Mouse (Mus musculus): ENCODE results near the gene Stra6. TPM values are rescaled to one million over a fixed set of nuclear protein-coding genes. Genes with fewer than 3 reads are reported as not detected.
A peak's percentile ranks its signal among the peaks of the same experiment; 100 is the strongest.

Stra6 gene
- total and polyA plus RNA-seq, 2 experiments from 2014 or later = 8.8 to 20.8 TPM

- 58% methylated on average over 2 of the region's 2 CpGs for WGBS
- ATAC-seq (ENCODE audit: low FRiP score) (no peak), DNase-seq (ENCODE audit: low spot score) (no peak)
- Histone ChIP-seq H3K4me3 (ENCODE audit: low read depth, low read length) (no peak overlapping the region), H3K4me2 (ENCODE audit: low read depth, low read length, poor library complexity, severe bottlenecking) (no peak overlapping the region), H3K27me3 (ENCODE audit: insufficient read depth, low read length) (no peaks in the 10 kb centered on the region), H3K27ac (ENCODE audit: low read depth, low read length) (no peak overlapping the region), H3K9me3 (ENCODE audit: low read length) (no peaks in the 10 kb centered on the region), H3K36me3 (ENCODE audit: insufficient read depth, low read length) (no peaks in the 10 kb centered on the region), H3K4me1 (ENCODE audit: insufficient read depth, low read length) (no peaks in the 10 kb centered on the region), H3K9ac (replicated peaks; ENCODE audit: low read length, poor library complexity, severe bottlenecking) (no peak overlapping the region)
- no peak for TF ChIP-seq CTCF (IDR thresholded peaks at IDR 0.05)
Measured at GRCm38 (mm10) chr9:58027426-58028180, 36.0 kb upstream of the Stra6 start.

GRCm38 (mm10) chr9:58028841-58029240 is 34.7 kb upstream of the Stra6 start:
- H3K36me3 ChIP-seq (ENCODE audit: insufficient read depth, low read length) = no peaks in the 10 kb centered on the region
- H3K9me3 ChIP-seq (ENCODE audit: low read length) = no peaks in the 10 kb centered on the region
- no peak for DNase-seq (ENCODE audit: low spot score)
- ATAC-seq (ENCODE audit: low FRiP score) = no peak
- no peak overlapping the region for H3K27ac ChIP-seq (ENCODE audit: low read depth, low read length)
- TF ChIP-seq CTCF (IDR thresholded peaks at IDR 0.05) = no peak
- H3K27me3 ChIP-seq (ENCODE audit: insufficient read depth, low read length) = no peaks in the 10 kb centered on the region
- no peaks in the 10 kb centered on the region for H3K4me1 ChIP-seq (ENCODE audit: insufficient read depth, low read length)
- no peak overlapping the region for H3K4me2 ChIP-seq (ENCODE audit: low read depth, low read length, poor library complexity, severe bottlenecking)
- WGBS = 81% methylated on average over 5 of the region's 5 CpGs
- H3K4me3 ChIP-seq (ENCODE audit: low read depth, low read length) = no peak overlapping the region
- no peak overlapping the region for H3K9ac ChIP-seq (replicated peaks; ENCODE audit: low read length, poor library complexity, severe bottlenecking)

- no peak for ATAC-seq (ENCODE audit: low FRiP score)
- Histone ChIP-seq H3K27me3 (ENCODE audit: insufficient read depth, low read length) (no peaks in the 10 kb centered on the region), H3K9me3 (ENCODE audit: low read length) (no peaks in the 10 kb centered on the region), H3K4me2 (ENCODE audit: low read depth, low read length, poor library complexity, severe bottlenecking) (no peak overlapping the region), H3K4me3 (ENCODE audit: low read depth, low read length) (no peak overlapping the region), H3K9ac (replicated peaks; ENCODE audit: low read length, poor library complexity, severe bottlenecking) (no peak overlapping the region), H3K4me1 (ENCODE audit: insufficient read depth, low read length) (no peaks in the 10 kb centered on the region), H3K27ac (ENCODE audit: low read depth, low read length) (no peak overlapping the region), H3K36me3 (ENCODE audit: insufficient read depth, low read length) (no peaks in the 10 kb centered on the region)
- WGBS = 91% methylated on average over 6 of the region's 6 CpGs
- DNase-seq (ENCODE audit: low spot score) = no peak
- no peak for TF ChIP-seq CTCF (IDR thresholded peaks at IDR 0.05)
Measured at GRCm38 (mm10) chr9:58029635-58030034, 34.0 kb upstream of the Stra6 start.

- DNase-seq (ENCODE audit: low spot score) (no peak), ATAC-seq (ENCODE audit: low FRiP score) (no peak)
- no peak overlapping the region for H3K27ac ChIP-seq (ENCODE audit: low read depth, low read length)
- no peak overlapping the region for H3K9ac ChIP-seq (replicated peaks; ENCODE audit: low read length, poor library complexity, severe bottlenecking)
- H3K4me1 ChIP-seq (ENCODE audit: insufficient read depth, low read length) = no peaks in the 10 kb centered on the region
- no peak overlapping the region for H3K4me3 ChIP-seq (ENCODE audit: low read depth, low read length)
- TF ChIP-seq CTCF (IDR thresholded peaks at IDR 0.05) = no peak
- no peaks in the 10 kb centered on the region for H3K27me3 ChIP-seq (ENCODE audit: insufficient read depth, low read length)
- no peaks in the 10 kb centered on the region for H3K9me3 ChIP-seq (ENCODE audit: low read length)
- H3K4me2 ChIP-seq (ENCODE audit: low read depth, low read length, poor library complexity, severe bottlenecking) = no peak overlapping the region
- 83% methylated on average over 5 of the region's 5 CpGs for WGBS
- H3K36me3 ChIP-seq (ENCODE audit: insufficient read depth, low read length) = no peaks in the 10 kb centered on the region
Measured at GRCm38 (mm10) chr9:58031895-58032294, 31.7 kb upstream of the Stra6 start.

- Histone ChIP-seq H3K9me3 (ENCODE audit: low read length) (no peaks in the 10 kb centered on the region), H3K4me3 (ENCODE audit: low read depth, low read length) (no peak overlapping the region), H3K36me3 (ENCODE audit: insufficient read depth, low read length) (no peaks in the 10 kb centered on the region), H3K9ac (replicated peaks; ENCODE audit: low read length, poor library complexity, severe bottlenecking) (no peak overlapping the region), H3K27ac (ENCODE audit: low read depth, low read length) (no peak overlapping the region), H3K4me1 (ENCODE audit: insufficient read depth, low read length) (no peaks in the 10 kb centered on the region), H3K4me2 (ENCODE audit: low read depth, low read length, poor library complexity, severe bottlenecking) (no peak overlapping the region), H3K27me3 (ENCODE audit: insufficient read depth, low read length) (no peaks in the 10 kb centered on the region)
- no peak for ATAC-seq (ENCODE audit: low FRiP score)
- no peak for TF ChIP-seq CTCF (IDR thresholded peaks at IDR 0.05)
- WGBS = 59% methylated on average over 2 of the region's 2 CpGs
- peak; percentile 70 for DNase-seq (ENCODE audit: low spot score)
Measured at GRCm38 (mm10) chr9:58035519-58035918, 28.1 kb upstream of the Stra6 start.

GRCm38 (mm10) chr9:58035951-58036698 is 27.5 kb upstream of the Stra6 start:
- WGBS = 75% methylated on average over 7 of the region's 7 CpGs
- H3K4me1 ChIP-seq (ENCODE audit: insufficient read depth, low read length) = peaks cover 2% of the 10 kb centered on the region
- no peak overlapping the region for H3K9ac ChIP-seq (replicated peaks; ENCODE audit: low read length, poor library complexity, severe bottlenecking)
- H3K4me3 ChIP-seq (ENCODE audit: low read depth, low read length) = no peak overlapping the region
- H3K4me2 ChIP-seq (ENCODE audit: low read depth, low read length, poor library complexity, severe bottlenecking) = no peak overlapping the region
- no peaks in the 10 kb centered on the region for H3K27me3 ChIP-seq (ENCODE audit: insufficient read depth, low read length)
- DNase-seq (ENCODE audit: low spot score) = no peak
- TF ChIP-seq CTCF (IDR thresholded peaks at IDR 0.05) = no peak
- H3K36me3 ChIP-seq (ENCODE audit: insufficient read depth, low read length) = no peaks in the 10 kb centered on the region
- no peak overlapping the region for H3K27ac ChIP-seq (ENCODE audit: low read depth, low read length)
- H3K9me3 ChIP-seq (ENCODE audit: low read length) = no peaks in the 10 kb centered on the region
- ATAC-seq (ENCODE audit: low FRiP score) = no peak

Measured in midbrain, postnatal 0 days (tissue).